Mouse (Mus musculus): ENCODE data around the gene Fgfr2.

GRCm38 (mm10) chr7:132925227-132925626 lies 197.9 kb downstream of the Fgfr2 start:
- TF ChIP-seq CTCF (conservative IDR thresholded peaks at IDR 0.05; ENCODE audit: low read length), result no peak
- TF ChIP-seq POU5F1 (IDR thresholded peaks at IDR 0.05; ENCODE audit: borderline replicate concordance, low read length), result no peak

Measured in E14TG2a.4 (cell line).